12 mouse cellular contexts compared by ENCODE assay signal in the genomic region with DNA sequence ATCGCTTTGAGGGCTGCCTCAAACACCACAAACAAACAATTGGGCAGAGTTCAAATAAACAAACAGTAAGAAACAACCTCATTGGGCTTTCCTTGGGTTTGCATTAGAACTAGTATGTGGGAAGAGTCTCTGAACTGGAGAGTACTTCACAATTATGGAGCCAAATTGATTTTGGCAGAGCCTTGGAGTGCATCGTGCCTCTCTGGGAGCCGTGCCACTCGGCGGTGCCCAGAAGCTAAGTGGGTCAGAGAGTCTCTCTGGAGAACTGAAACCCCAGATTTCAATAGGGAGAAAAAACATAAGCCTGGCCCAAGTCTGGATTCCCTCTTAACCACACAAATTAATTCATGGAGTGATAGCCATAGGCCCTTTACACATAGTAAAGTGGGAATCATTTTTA.
DNase-seq lines count a peak whose midpoint lies in the region; ATAC-seq lines count a peak whose summit lies in the region.
"Had no signal": no experiment of that assay in that cellular context is flagged by ENCODE, and none has a peak within 500 bp of the region (broad histone marks: within the 10 kb centered on the region; RNA-seq: fewer than 3 reads in every experiment).

No protein-coding gene starts in this region.

- H3K36me3 ChIP-seq in hindbrain, embryonic 15.5 days = no peaks in the 10 kb centered on the region
- no peaks in the 10 kb centered on the region for H3K36me3 ChIP-seq in hindbrain, embryonic 10.5 days
- H3K36me3 ChIP-seq: liver, embryonic 15.5 days; stomach, embryonic 15.5 days had no signal

- no peak for DNase-seq in hindbrain, embryonic 10.5 days (ENCODE audit: low spot score)
- peak; percentile 75 for DNase-seq in brain, adult 2 months (ENCODE audit: low read depth, low spot score)
- DNase-seq in cerebellum, postnatal 14 days = peak; percentile 59 to 71
- DNase-seq in heart, postnatal 4 days = peak; percentile 60
- no peak for DNase-seq in thymus, postnatal 25 days
- no peak for DNase-seq in thymus, postnatal 10 days (ENCODE audit: low spot score in 2 of 2)
- no peak for DNase-seq in B cell, adult 2 months
- DNase-seq: kidney, postnatal 25 days had no signal

- H3K27me3 ChIP-seq in hindbrain, embryonic 15.5 days = no peaks in the 10 kb centered on the region
- no peaks in the 10 kb centered on the region for H3K27me3 ChIP-seq in hindbrain, embryonic 10.5 days (ENCODE audit: insufficient read depth, poor library complexity, severe bottlenecking)
- H3K27me3 ChIP-seq: liver, embryonic 15.5 days; stomach, embryonic 15.5 days had no signal

- H3K9me3 ChIP-seq in hindbrain, embryonic 15.5 days = no peaks in the 10 kb centered on the region
- H3K9me3 ChIP-seq in hindbrain, embryonic 10.5 days = no peaks in the 10 kb centered on the region
- H3K9me3 ChIP-seq: liver, embryonic 15.5 days; stomach, embryonic 15.5 days had no signal

- H3K4me2 ChIP-seq in hindbrain, embryonic 15.5 days = no peak overlapping the region
- H3K4me2 ChIP-seq: liver, embryonic 15.5 days; stomach, embryonic 15.5 days had no signal

- no peak overlapping the region for H3K9ac ChIP-seq in hindbrain, embryonic 15.5 days
- H3K9ac ChIP-seq: liver, embryonic 15.5 days; stomach, embryonic 15.5 days had no signal

- H3K4me3 ChIP-seq in hindbrain, embryonic 15.5 days = no peak overlapping the region
- no peak overlapping the region for H3K4me3 ChIP-seq in hindbrain, embryonic 10.5 days
- H3K4me3 ChIP-seq: liver, embryonic 15.5 days; myocyte; stomach, embryonic 15.5 days had no signal

- H3K27ac ChIP-seq in hindbrain, embryonic 15.5 days (replicated peaks) = no peak overlapping the region
- H3K27ac ChIP-seq in hindbrain, embryonic 10.5 days = no peak overlapping the region
- H3K27ac ChIP-seq: liver, embryonic 15.5 days; stomach, embryonic 15.5 days had no signal

- ATAC-seq in hindbrain, embryonic 15.5 days (ENCODE audit: low FRiP score, low read depth) = 0 out of 2 replicates have a peak, but pooled peaks have one; percentile 34

- 85% methylated on average over 5 of the region's 5 CpGs for WGBS in hindbrain, embryonic 15.5 days
- 94% methylated on average over 5 of the region's 5 CpGs for WGBS in hindbrain, embryonic 10.5 days

- H3K4me1 ChIP-seq in hindbrain, embryonic 15.5 days (replicated peaks) = 0 out of 2 replicates have a peak, but pooled peaks cover 6% of the 10 kb centered on the region
- H3K4me1 ChIP-seq in hindbrain, embryonic 10.5 days (replicated peaks) = no peaks in the 10 kb centered on the region
- H3K4me1 ChIP-seq: liver, embryonic 15.5 days; stomach, embryonic 15.5 days had no signal

Comparison
In these comparisons a context has a peak if more than half of its experiments do, and no peak if none do; other contexts are left out.
1. DNase-seq: peak in brain, adult 2 months (single experiment), cerebellum, postnatal 14 days (2 of 2) and heart, postnatal 4 days (single experiment); none in hindbrain, embryonic 10.5 days (single experiment), thymus, postnatal 25 days (single experiment), thymus, postnatal 10 days (0 of 2) and B cell, adult 2 months (0 of 2).